Mouse (Mus musculus): ENCODE data around the gene Map3k13. TPM values are rescaled to one million over a fixed set of nuclear protein-coding genes. Genes with fewer than 3 reads are reported as not detected.
A peak's percentile ranks its signal among the peaks of the same experiment; 100 is the strongest.

Map3k13 gene
- polyA plus RNA-seq, 1 experiment = 0.12 TPM

- Histone ChIP-seq H3K27me3 (ENCODE audit: control insufficient read depth, insufficient read depth, insufficient read length) (no peaks in the 10 kb centered on the region), H3K4me3 (ENCODE audit: insufficient read depth, poor library complexity, severe bottlenecking) (no peak overlapping the region)
Observed at GRCm38 (mm10) chr16:21854589-21855284, 60.6 kb downstream of the Map3k13 start.

DNA sequence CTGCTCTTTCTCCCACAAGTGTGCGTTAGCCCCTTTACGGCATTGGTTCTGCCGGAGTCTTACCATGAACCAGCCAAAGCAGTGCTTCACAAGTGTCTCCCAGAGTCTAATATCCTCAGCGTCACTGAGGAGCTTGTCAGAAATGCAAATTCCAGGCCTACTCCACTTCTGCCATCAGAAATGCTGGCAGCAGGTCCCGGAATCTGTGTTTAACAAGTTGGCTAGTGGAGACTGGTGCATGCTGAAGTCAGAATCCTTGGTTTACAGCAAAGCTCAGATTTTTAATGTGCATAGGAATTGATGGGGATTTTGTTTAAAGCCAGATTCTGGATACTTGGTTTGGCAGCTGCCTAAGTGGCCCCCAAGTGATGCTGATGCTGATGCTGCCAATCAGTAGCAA lies 62.0 kb downstream of the Map3k13 start:
- no peaks in the 10 kb centered on the region for H3K36me3 ChIP-seq (ENCODE audit: control insufficient read depth, insufficient read depth)
- H3K27me3 ChIP-seq (ENCODE audit: control insufficient read depth, insufficient read depth, insufficient read length) = no peaks in the 10 kb centered on the region
- no peak overlapping the region for H3ac ChIP-seq (ENCODE audit: control insufficient read depth, insufficient read length, low read depth)
- TF ChIP-seq MAX (IDR thresholded peaks at IDR 0.05) (no peak), MYOG (IDR thresholded peaks at IDR 0.05; ENCODE audit: control insufficient read depth, extremely low read depth, insufficient read length) (no peak), MYOD1 (IDR thresholded peaks at IDR 0.05; ENCODE audit: control insufficient read depth, insufficient read length, low read depth) (no peak), CTCF (IDR thresholded peaks at IDR 0.05; ENCODE audit: control insufficient read depth, insufficient read depth, insufficient read length) (no peak), USF1 (IDR thresholded peaks at IDR 0.05; ENCODE audit: low read depth) (no peak), FOSL1 (IDR thresholded peaks at IDR 0.05; ENCODE audit: insufficient read depth, low read length, poor library complexity, severe bottlenecking) (no peak), CEBPB (IDR thresholded peaks at IDR 0.05; ENCODE audit: low read depth) (no peak)
- H3K79me3 ChIP-seq (ENCODE audit: low read depth) = no peaks in the 10 kb centered on the region
- H3K79me2 ChIP-seq (ENCODE audit: control insufficient read depth, insufficient read depth) = no peaks in the 10 kb centered on the region
- H3K4me3 ChIP-seq (ENCODE audit: insufficient read depth, poor library complexity, severe bottlenecking) = no peak overlapping the region

More at GRCm38 (mm10) chr16:21854589-21855284, 60.6 kb downstream of the Map3k13 start:
- no peak overlapping the region for H3ac ChIP-seq (ENCODE audit: control insufficient read depth, insufficient read length, low read depth)
- H3K79me3 ChIP-seq (ENCODE audit: low read depth) = no peaks in the 10 kb centered on the region
- TF ChIP-seq MYOG (IDR thresholded peaks at IDR 0.05; ENCODE audit: control insufficient read depth, extremely low read depth, insufficient read length) (no peak), FOSL1 (IDR thresholded peaks at IDR 0.05; ENCODE audit: insufficient read depth, low read length, poor library complexity, severe bottlenecking) (no peak), MYOD1 (IDR thresholded peaks at IDR 0.05; ENCODE audit: control insufficient read depth, insufficient read length, low read depth) (no peak), CEBPB (IDR thresholded peaks at IDR 0.05; ENCODE audit: low read depth) (no peak), USF1 (IDR thresholded peaks at IDR 0.05; ENCODE audit: low read depth) (no peak), CTCF (IDR thresholded peaks at IDR 0.05; ENCODE audit: control insufficient read depth, insufficient read depth, insufficient read length) (no peak), MAX (IDR thresholded peaks at IDR 0.05) (no peak)
- no peaks in the 10 kb centered on the region for H3K79me2 ChIP-seq (ENCODE audit: control insufficient read depth, insufficient read depth)
- H3K36me3 ChIP-seq (ENCODE audit: control insufficient read depth, insufficient read depth) = no peaks in the 10 kb centered on the region

- Histone ChIP-seq H3ac (ENCODE audit: control insufficient read depth, insufficient read length, low read depth) (no peak overlapping the region), H3K79me2 (ENCODE audit: control insufficient read depth, insufficient read depth) (no peaks in the 10 kb centered on the region), H3K36me3 (ENCODE audit: control insufficient read depth, insufficient read depth) (no peaks in the 10 kb centered on the region), H3K4me3 (ENCODE audit: insufficient read depth, poor library complexity, severe bottlenecking) (no peak overlapping the region), H3K27me3 (ENCODE audit: control insufficient read depth, insufficient read depth, insufficient read length) (no peaks in the 10 kb centered on the region), H3K79me3 (ENCODE audit: low read depth) (no peaks in the 10 kb centered on the region)
- TF ChIP-seq USF1 (IDR thresholded peaks at IDR 0.05; ENCODE audit: low read depth) = peak; percentile 10
- TF ChIP-seq FOSL1 (IDR thresholded peaks at IDR 0.05; ENCODE audit: insufficient read depth, low read length, poor library complexity, severe bottlenecking) = no peak
Observed at GRCm38 (mm10) chr16:21857126-21857644, 63.0 kb downstream of the Map3k13 start.

DNA sequence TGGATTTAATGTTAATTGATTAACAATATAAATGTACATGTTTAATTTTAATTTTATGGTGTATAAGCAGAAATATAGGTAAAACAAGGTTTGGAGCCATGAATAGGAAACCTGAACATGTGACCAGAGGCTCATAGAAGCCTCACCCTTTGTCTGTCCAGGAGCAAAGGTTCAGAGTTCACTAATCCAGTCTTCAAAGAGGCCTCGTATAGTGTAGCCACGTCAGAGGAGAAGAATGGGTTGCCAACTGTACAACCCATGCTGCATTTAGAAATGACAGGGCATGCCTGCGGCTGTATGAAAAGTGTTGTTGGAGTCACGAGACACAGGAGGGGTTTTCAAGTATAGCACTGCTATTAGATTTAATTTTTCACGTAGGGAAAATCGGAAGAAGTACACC lies 64.0 kb downstream of the Map3k13 start:
- no peak for TF ChIP-seq USF1 (IDR thresholded peaks at IDR 0.05; ENCODE audit: low read depth)
- no peak for TF ChIP-seq CTCF (IDR thresholded peaks at IDR 0.05; ENCODE audit: control insufficient read depth, insufficient read depth, insufficient read length)
- no peak for TF ChIP-seq MYOG (IDR thresholded peaks at IDR 0.05; ENCODE audit: control insufficient read depth, extremely low read depth, insufficient read length)
- no peak for TF ChIP-seq MYOD1 (IDR thresholded peaks at IDR 0.05; ENCODE audit: control insufficient read depth, insufficient read length, low read depth)
- TF ChIP-seq FOSL1 (IDR thresholded peaks at IDR 0.05; ENCODE audit: insufficient read depth, low read length, poor library complexity, severe bottlenecking) = no peak
- TF ChIP-seq MAX (IDR thresholded peaks at IDR 0.05) = no peak
- no peak for TF ChIP-seq CEBPB (IDR thresholded peaks at IDR 0.05; ENCODE audit: low read depth)
- no peaks in the 10 kb centered on the region for H3K27me3 ChIP-seq (ENCODE audit: control insufficient read depth, insufficient read depth, insufficient read length)
- H3ac ChIP-seq (ENCODE audit: control insufficient read depth, insufficient read length, low read depth) = no peak overlapping the region
- no peaks in the 10 kb centered on the region for H3K36me3 ChIP-seq (ENCODE audit: control insufficient read depth, insufficient read depth)
- H3K79me3 ChIP-seq (ENCODE audit: low read depth) = no peaks in the 10 kb centered on the region
- H3K79me2 ChIP-seq (ENCODE audit: control insufficient read depth, insufficient read depth) = no peaks in the 10 kb centered on the region
- H3K4me3 ChIP-seq (ENCODE audit: insufficient read depth, poor library complexity, severe bottlenecking) = no peak overlapping the region

DNA sequence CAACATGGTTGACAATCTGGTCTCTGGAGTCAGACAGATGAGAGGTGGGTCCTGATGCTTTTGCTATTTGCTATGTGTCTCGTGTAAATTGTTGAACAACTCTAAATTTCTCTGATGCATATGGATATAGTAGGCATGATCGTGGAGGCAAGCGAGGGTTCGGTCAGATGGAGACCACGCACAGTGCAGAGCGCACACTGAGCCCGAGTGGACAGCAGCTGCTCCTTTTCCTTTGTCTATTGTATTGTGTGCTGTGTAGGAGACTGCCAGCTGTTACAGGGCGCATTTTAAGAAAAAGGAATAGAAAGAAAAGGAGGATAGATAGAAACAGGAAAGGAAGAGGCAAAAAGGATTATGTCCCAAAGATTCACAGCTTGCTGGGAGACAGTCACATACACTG lies 64.7 kb downstream of the Map3k13 start:
- no peaks in the 10 kb centered on the region for H3K79me2 ChIP-seq (ENCODE audit: control insufficient read depth, insufficient read depth)
- no peak overlapping the region for H3ac ChIP-seq (ENCODE audit: control insufficient read depth, insufficient read length, low read depth)
- H3K79me3 ChIP-seq (ENCODE audit: low read depth) = no peaks in the 10 kb centered on the region
- no peak overlapping the region for H3K4me3 ChIP-seq (ENCODE audit: insufficient read depth, poor library complexity, severe bottlenecking)
- no peak for TF ChIP-seq MYOD1 (IDR thresholded peaks at IDR 0.05; ENCODE audit: control insufficient read depth, insufficient read length, low read depth)
- TF ChIP-seq FOSL1 (IDR thresholded peaks at IDR 0.05; ENCODE audit: insufficient read depth, low read length, poor library complexity, severe bottlenecking) = no peak
- no peak for TF ChIP-seq CTCF (IDR thresholded peaks at IDR 0.05; ENCODE audit: control insufficient read depth, insufficient read depth, insufficient read length)
- no peak for TF ChIP-seq MYOG (IDR thresholded peaks at IDR 0.05; ENCODE audit: control insufficient read depth, extremely low read depth, insufficient read length)
- TF ChIP-seq MAX (IDR thresholded peaks at IDR 0.05) = no peak
- no peak for TF ChIP-seq USF1 (IDR thresholded peaks at IDR 0.05; ENCODE audit: low read depth)
- no peak for TF ChIP-seq CEBPB (IDR thresholded peaks at IDR 0.05; ENCODE audit: low read depth)
- H3K27me3 ChIP-seq (ENCODE audit: control insufficient read depth, insufficient read depth, insufficient read length) = no peaks in the 10 kb centered on the region
- no peaks in the 10 kb centered on the region for H3K36me3 ChIP-seq (ENCODE audit: control insufficient read depth, insufficient read depth)
